Comparison of ENCODE assay signal across 13 mouse cellular contexts in genomic region chrX:111052943-111053342, GRCm38 (mm10). TPM values are rescaled to one million over a fixed set of nuclear protein-coding genes. Genes with fewer than 3 reads are reported as not detected.
DNase-seq lines count a peak whose midpoint lies in the region; ATAC-seq and TF ChIP-seq lines count a peak whose summit lies in the region.
"Had no signal": no experiment of that assay in that cellular context is flagged by ENCODE, and none has a peak within 500 bp of the region (broad histone marks: within the 10 kb centered on the region; RNA-seq: fewer than 3 reads in every experiment).

No protein-coding gene starts in this region.

- H3K27me3 ChIP-seq in kidney, postnatal 0 days (ENCODE audit: insufficient read depth, low read length): no peaks in the 10 kb centered on the region

- no peak overlapping the region for H3K4me2 ChIP-seq in kidney, postnatal 0 days (ENCODE audit: low read length)

- no peaks in the 10 kb centered on the region for H3K9me3 ChIP-seq in kidney, postnatal 0 days (replicated peaks; ENCODE audit: low read length)

- 33% methylated on average over 3 of the region's 3 CpGs for WGBS in kidney, postnatal 0 days

- no peak overlapping the region for H3K4me3 ChIP-seq in kidney, postnatal 0 days (replicated peaks; ENCODE audit: low read depth, low read length)

- DNase-seq in kidney, postnatal 0 days (ENCODE audit: low spot score): peak; percentile 10
- no peak for DNase-seq in kidney, postnatal 4 days
- DNase-seq in 3134 (ENCODE audit: extremely low read depth, insufficient read length, low spot score): peak; percentile 16
- DNase-seq in 416B (ENCODE audit: low read depth): peak; percentile 20
- DNase-seq in embryo, embryonic 10 days (ENCODE audit: low spot score): peak; percentile 42
- no peak for DNase-seq in frontal cortex, postnatal 10 days (ENCODE audit: low spot score in 2 of 2)
- no peak for DNase-seq in urinary bladder, postnatal 36 days (ENCODE audit: low spot score in 2 of 2)
- DNase-seq: gastrocnemius, postnatal 14 days; heart, postnatal 10 days; kidney, postnatal 10 days; lung, postnatal 36 days; spleen, adult 18-20 months had no signal

- no peak overlapping the region for H3K27ac ChIP-seq in kidney, postnatal 0 days

- H3K9ac ChIP-seq in kidney, postnatal 0 days (ENCODE audit: low read depth, low read length): no peak overlapping the region

- no peak for ATAC-seq in kidney, postnatal 0 days (replicated peaks; ENCODE audit: low FRiP score, low read depth)

- TF ChIP-seq CTCF in kidney, postnatal 0 days (IDR thresholded peaks at IDR 0.05; ENCODE audit: low read depth): peak; percentile 49

- H3K4me1 ChIP-seq in kidney, postnatal 0 days (replicated peaks; ENCODE audit: insufficient read depth, low read length): no peaks in the 10 kb centered on the region

- H3K36me3 ChIP-seq in kidney, postnatal 0 days (ENCODE audit: insufficient read depth, low read length): no peaks in the 10 kb centered on the region

RNA-seq across cellular contexts. Expression of gene Cylc1, which starts 57.3 kb away (rescaled TPM):
- not detected in 2 replicates for polyA plus RNA-seq in kidney, postnatal 0 days (2015; fragmentation: Nextera tagmentation; extraction: Ambion mirVana)
- polyA plus RNA-seq: limb, embryonic 11.5 days had no signal

Comparison
In these comparisons a context has a peak if more than half of its experiments do, and no peak if none do; other contexts are left out.
1. DNase-seq: peak in kidney, postnatal 0 days (single experiment), 3134 (single experiment), 416B (single experiment) and embryo, embryonic 10 days (single experiment); none in kidney, postnatal 4 days (0 of 2), frontal cortex, postnatal 10 days (0 of 2) and urinary bladder, postnatal 36 days (0 of 2).